Mouse (Mus musculus) right cerebral cortex, postnatal 10 days (tissue): ENCODE measurements at regions not wholly inside any gene's neighbourhood (a gene's known extent, or its start where the extent isn't known, plus 50 kb on each side); places are given as distances from the start of the nearest gene placed in this dataset.

Experiments
- DNase-seq, 2 experiments: peaks; one replicate each; pipeline ENCODE4 v3.0.0; 2021; ENCODE audit warnings: low spot score in 2 of 2

DNA sequence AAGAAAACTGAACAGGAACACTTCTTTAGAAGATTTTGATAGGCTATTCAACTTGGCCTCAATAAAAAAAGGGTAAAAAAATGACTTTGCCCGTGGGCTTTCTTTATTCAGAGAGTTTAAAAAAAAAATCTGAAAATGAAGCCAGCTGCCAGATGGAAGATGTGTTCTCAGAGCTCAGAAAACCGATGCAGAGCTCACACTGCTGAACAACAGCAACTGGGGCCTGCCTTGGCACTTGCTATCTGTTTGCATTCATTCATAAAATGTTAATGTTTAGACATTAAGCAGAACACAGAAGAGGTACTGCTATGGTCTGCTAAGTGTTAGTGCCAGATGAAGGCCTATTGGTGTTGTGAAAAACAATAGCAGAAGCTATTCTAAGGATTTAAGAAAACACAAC is 173.8 kb upstream of the Smc2 start:
- DNase-seq, result peak in 1 of 2 experiments; percentile 26

DNA sequence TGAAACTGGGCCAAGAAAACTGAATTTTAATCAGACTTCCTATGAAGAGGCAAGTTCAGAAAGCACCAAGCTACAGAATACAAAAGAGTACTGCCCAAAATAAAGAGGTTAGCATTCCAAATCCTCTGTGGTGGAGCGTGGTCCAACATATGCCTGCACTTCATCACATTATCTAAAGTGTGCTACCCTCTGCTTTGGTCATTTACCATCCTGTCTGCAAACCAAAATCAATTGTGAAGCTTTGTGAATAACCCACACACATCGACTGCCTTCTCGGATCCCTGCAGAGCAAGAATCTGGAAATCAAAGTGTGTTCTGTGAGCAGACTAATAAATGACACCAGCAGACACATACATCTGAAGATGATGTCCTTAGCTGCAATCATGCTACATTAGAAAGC is 156.6 kb upstream of the Smc2 start:
- DNase-seq, result no peak

GRCm38 (mm10) chr4:52284909-52285308 is 154.1 kb upstream of the Smc2 start:
- DNase-seq, result peak in 1 of 2 experiments; percentile 38

DNA sequence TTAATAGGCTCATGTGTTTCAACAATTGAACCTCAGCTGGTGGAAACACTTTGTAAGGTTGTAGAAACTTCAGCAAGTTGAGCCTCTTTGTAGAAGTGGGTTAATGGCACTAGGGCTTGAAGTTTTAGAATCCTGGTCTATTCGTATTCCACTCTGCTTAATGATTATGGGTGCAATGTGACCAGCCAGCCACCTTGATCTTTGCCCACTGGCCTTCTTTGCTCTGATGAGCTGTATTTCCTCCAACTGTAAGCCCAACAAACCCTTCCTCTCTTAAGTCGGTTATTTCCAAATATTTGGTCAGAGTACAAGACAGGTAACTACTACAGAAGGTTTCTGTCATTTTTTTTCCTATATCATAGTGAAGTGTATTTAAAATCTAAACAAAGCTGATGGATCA is 145.4 kb upstream of the Smc2 start:
- DNase-seq, result no peak

DNA sequence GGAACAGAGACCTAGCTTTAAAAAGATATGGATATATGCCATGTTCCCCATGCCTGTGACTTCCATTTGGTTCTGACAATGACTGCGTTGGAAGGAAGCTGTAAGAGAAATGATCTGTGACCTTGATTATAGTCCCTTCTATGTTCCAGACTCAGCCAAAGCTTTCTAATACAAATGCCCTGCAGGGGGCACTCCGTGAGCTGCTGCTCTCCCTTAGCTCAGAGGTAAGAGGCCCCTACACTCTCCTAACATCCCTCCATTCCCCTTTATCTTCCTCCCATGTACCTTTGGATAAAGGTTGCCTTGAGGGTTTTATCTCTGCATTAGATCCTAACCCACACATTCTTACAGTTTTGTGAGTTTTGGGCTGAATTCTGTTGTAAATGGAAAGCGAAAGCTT is 139.8 kb upstream of the Smc2 start:
- no peak for DNase-seq

DNA sequence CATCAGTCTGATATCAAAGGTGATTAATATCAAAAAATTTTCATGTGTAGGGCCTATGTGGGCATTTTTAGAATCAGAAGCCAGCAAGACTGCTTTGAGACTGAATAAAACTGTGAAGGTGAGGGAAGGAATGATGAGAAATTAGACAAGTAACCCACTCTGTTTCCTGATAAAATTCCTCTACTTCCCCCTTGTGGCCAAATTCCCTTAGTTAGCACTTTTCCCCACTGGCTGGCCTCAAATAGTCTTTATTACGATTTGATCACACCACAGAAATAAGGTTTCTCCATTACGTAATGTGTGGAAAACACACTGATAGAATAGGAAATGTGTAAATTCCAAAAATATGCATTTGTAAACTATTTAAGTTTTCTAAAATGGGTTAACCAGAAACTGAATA is 137.4 kb upstream of the Smc2 start:
- DNase-seq, result no peak

DNA sequence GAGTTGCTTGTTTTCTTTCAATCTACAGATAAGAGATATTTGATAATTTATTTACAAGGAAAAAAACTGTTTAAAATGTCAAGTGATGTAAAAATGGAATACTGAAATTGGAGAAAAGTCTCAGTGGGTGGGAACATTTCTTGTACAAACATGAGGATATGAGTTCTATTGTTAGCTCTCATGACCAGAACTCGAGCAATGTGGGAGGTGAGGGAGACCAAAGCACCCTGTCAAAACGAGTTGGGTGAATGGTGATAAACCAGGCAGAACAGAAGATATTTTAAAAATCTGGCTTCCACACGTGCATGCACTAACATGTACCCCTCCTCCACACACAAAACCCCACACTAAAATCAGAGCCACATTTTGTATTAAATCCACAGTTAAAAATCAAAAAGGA is 114.7 kb upstream of the Smc2 start:
- no peak for DNase-seq

DNA sequence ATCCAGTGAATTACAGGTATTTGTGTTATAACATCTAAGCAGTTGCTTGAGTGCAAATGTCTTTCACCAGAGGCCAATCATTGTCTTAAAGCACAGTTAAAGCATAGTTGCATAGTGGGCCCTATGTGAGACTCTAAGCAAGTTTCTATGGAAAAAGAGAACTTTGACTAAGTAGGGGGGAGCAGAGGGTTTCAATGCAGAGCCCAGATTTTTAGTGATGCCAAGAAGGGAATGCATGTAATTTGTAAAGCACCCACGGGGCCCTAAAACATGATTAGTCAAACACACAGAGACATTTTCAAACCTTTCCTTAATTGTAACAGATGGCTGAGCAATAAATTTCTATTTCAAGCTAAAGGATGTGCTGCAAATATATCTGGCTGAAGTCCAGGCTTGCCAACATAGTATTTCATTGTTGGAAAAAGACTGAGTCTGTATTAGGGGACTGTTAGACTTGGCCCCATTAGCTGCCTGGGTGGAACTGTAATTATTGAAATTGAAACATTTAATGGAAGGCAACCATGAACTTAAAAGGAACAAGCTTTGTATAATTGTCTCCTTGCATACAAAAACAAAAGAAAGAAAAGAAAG is 107.6 kb upstream of the Smc2 start:
- DNase-seq, result peak; percentile 24 to 27

DNA sequence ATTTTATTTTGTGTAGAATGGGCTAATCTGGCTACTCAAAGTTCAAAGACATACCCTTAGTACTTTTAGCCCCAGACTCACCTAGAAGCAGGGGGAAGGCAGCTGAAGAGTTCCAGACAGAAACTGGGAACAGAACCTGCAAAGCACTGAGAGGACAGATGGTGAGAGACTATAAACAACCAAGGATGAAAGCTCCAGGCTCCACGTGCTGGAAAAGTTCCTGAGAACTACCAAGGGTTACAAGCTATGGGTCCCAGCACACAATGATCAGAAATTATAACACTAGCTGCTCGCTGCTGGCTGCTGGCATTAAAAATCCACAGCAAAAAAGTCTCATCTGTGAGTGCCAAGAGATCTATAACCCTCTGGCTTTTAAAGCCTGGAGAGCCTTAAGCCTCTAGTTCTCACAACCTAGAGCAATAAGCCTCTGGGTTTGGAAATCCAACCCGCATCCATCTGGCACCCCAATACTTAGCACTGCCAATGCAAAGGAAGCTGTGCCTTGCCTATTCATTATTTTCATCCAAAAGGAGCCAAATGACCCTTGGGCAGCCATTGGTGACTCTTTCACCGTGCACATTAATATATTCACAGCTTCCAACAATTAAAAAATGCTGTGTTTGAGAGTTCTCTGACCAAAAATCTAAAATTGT is 102.6 kb upstream of the Smc2 start:
- no peak for DNase-seq

DNA sequence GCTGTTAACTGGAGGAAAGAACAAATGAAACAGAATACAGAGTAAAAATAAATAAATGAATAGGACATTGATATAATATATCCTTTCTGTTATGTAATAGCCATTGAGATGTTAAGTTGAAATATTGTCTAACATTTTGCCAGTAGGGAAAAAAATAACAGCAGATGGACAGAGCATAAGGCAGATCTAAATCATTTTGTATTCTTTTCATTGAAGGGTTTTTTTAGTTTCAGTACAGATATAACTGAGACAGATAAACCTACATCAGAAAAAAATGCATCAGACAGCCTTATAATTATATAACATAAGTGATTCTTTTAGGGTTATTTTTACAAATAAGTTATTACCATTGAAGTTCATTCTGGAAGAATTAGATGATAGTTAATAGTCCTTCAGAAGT is 97.8 kb upstream of the Smc2 start:
- no peak for DNase-seq

GRCm38 (mm10) chr4:52361751-52362150 is 77.3 kb upstream of the Smc2 start:
- DNase-seq, result peak in 1 of 2 experiments; percentile 18

DNA sequence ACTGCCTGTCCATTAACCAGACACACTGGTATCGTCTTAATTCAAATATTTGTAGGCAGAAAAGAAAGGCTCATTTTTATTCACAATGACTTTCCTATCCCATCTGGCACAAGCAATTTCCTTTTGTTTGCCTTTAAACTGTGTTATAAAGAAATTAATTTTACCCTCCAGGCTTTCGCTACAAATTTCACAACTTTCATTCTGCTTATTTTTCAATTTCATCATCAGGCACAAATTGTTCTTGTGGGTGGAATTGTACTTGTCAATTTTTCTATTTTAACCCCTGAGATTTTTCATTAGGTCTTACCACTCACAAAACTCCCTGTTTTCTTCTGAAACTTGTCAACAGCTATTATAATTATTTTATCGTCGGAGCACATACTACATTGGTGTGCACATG is 73.2 kb upstream of the Smc2 start:
- DNase-seq, result no peak

DNA sequence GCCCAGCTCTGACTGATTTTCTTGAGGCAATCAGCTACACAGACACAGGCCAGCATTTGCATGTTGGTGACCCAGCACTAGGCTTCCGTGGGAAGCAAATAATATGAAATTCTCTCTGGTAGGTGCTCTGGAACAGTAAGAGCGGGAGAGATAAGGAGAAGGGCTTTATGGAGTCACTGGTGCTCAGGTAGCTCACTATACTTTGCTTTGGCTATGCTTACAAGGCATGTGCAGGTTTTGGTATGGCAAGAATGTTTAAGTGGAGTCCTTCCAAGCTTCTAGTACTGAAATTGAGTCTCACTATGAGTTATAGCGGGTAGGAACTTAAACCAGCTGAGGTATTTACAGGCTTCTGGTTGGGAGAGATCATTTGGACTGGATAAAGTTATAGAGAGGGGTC is 70.5 kb upstream of the Smc2 start:
- DNase-seq, result no peak
